Mouse (Mus musculus): ENCODE data around the gene Setmar. TPM values are rescaled to one million over a fixed set of nuclear protein-coding genes. Genes with fewer than 3 reads are reported as not detected.

The Setmar gene
- polyA plus RNA-seq, 1 experiment from 2014 or later: 5.5 TPM

- TF ChIP-seq CTCF (IDR thresholded peaks at IDR 0.05; ENCODE audit: low read depth) (no peak), EP300 (optimal IDR thresholded peaks at IDR 0.05) (no peak)
- no peaks in the 10 kb centered on the region for H3K9me3 ChIP-seq (ENCODE audit: control insufficient read depth, low read length)
- no peak overlapping the region for H3K4me3 ChIP-seq (ENCODE audit: low read depth, low read length)
- H3K4me1 ChIP-seq (replicated peaks; ENCODE audit: control insufficient read depth, insufficient read depth): no peaks in the 10 kb centered on the region
- no peak overlapping the region for H3K4me2 ChIP-seq (replicated peaks; ENCODE audit: low read depth)
- H3K9ac ChIP-seq (ENCODE audit: low read length): no peak overlapping the region
- H3K36me3 ChIP-seq (ENCODE audit: control insufficient read depth, insufficient read depth, low read length): no peaks in the 10 kb centered on the region
- ATAC-seq (ENCODE audit: low FRiP score, low TSS enrichment) (no peak), DNase-seq (ENCODE audit: low spot score) (no peak)
- no peak overlapping the region for H3K27ac ChIP-seq (replicated peaks)
- WGBS: 74% methylated on average over 3 of the region's 3 CpGs
- H3K27me3 ChIP-seq (ENCODE audit: control insufficient read depth, insufficient read depth, low read length): no peaks in the 10 kb centered on the region
Observed at GRCm38 (mm10) chr6:108098846-108099217, 34.0 kb downstream of the Setmar start.

GRCm38 (mm10) chr6:108101936-108102830 lies 37.3 kb downstream of the Setmar start:
- no peaks in the 10 kb centered on the region for H3K27me3 ChIP-seq (ENCODE audit: control insufficient read depth, insufficient read depth, low read length)
- no peak overlapping the region for H3K27ac ChIP-seq (replicated peaks)
- TF ChIP-seq CTCF (IDR thresholded peaks at IDR 0.05; ENCODE audit: low read depth): no peak
- no peak for TF ChIP-seq EP300 (optimal IDR thresholded peaks at IDR 0.05)
- H3K4me2 ChIP-seq (replicated peaks; ENCODE audit: low read depth): no peak overlapping the region
- ATAC-seq (ENCODE audit: low FRiP score, low TSS enrichment) (no peak), DNase-seq (ENCODE audit: low spot score) (no peak)
- 84% methylated on average over 10 of the region's 10 CpGs for WGBS
- H3K9me3 ChIP-seq (ENCODE audit: control insufficient read depth, low read length): no peaks in the 10 kb centered on the region
- H3K4me3 ChIP-seq (ENCODE audit: low read depth, low read length): no peak overlapping the region
- no peaks in the 10 kb centered on the region for H3K4me1 ChIP-seq (replicated peaks; ENCODE audit: control insufficient read depth, insufficient read depth)
- no peak overlapping the region for H3K9ac ChIP-seq (ENCODE audit: low read length)
- no peaks in the 10 kb centered on the region for H3K36me3 ChIP-seq (ENCODE audit: control insufficient read depth, insufficient read depth, low read length)

- H3K4me3 ChIP-seq (ENCODE audit: low read depth, low read length): no peak overlapping the region
- no peaks in the 10 kb centered on the region for H3K9me3 ChIP-seq (ENCODE audit: control insufficient read depth, low read length)
- H3K9ac ChIP-seq (ENCODE audit: low read length): no peak overlapping the region
- H3K27me3 ChIP-seq (ENCODE audit: control insufficient read depth, insufficient read depth, low read length): no peaks in the 10 kb centered on the region
- TF ChIP-seq CTCF (IDR thresholded peaks at IDR 0.05; ENCODE audit: low read depth) (no peak), EP300 (optimal IDR thresholded peaks at IDR 0.05) (no peak)
- H3K36me3 ChIP-seq (ENCODE audit: control insufficient read depth, insufficient read depth, low read length): no peaks in the 10 kb centered on the region
- H3K4me2 ChIP-seq (replicated peaks; ENCODE audit: low read depth): no peak overlapping the region
- DNase-seq (ENCODE audit: low spot score) (no peak), ATAC-seq (ENCODE audit: low FRiP score, low TSS enrichment) (no peak)
- H3K27ac ChIP-seq (replicated peaks): no peak overlapping the region
- H3K4me1 ChIP-seq (replicated peaks; ENCODE audit: control insufficient read depth, insufficient read depth): no peaks in the 10 kb centered on the region
Observed at GRCm38 (mm10) chr6:108107376-108107775, 42.5 kb downstream of the Setmar start.

- H3K9ac ChIP-seq (ENCODE audit: low read length): no peak overlapping the region
- TF ChIP-seq EP300 (optimal IDR thresholded peaks at IDR 0.05) (no peak), CTCF (IDR thresholded peaks at IDR 0.05; ENCODE audit: low read depth) (no peak)
- no peak overlapping the region for H3K4me3 ChIP-seq (ENCODE audit: low read depth, low read length)
- 58% methylated on average over 4 of the region's 4 CpGs for WGBS
- no peaks in the 10 kb centered on the region for H3K36me3 ChIP-seq (ENCODE audit: control insufficient read depth, insufficient read depth, low read length)
- ATAC-seq (ENCODE audit: low FRiP score, low TSS enrichment) (no peak), DNase-seq (ENCODE audit: low spot score) (no peak)
- H3K4me2 ChIP-seq (replicated peaks; ENCODE audit: low read depth): no peak overlapping the region
- H3K9me3 ChIP-seq (ENCODE audit: control insufficient read depth, low read length): no peaks in the 10 kb centered on the region
- no peaks in the 10 kb centered on the region for H3K27me3 ChIP-seq (ENCODE audit: control insufficient read depth, insufficient read depth, low read length)
- no peak overlapping the region for H3K27ac ChIP-seq (replicated peaks)
- no peaks in the 10 kb centered on the region for H3K4me1 ChIP-seq (replicated peaks; ENCODE audit: control insufficient read depth, insufficient read depth)
Observed at GRCm38 (mm10) chr6:108110336-108110735, 45.5 kb downstream of the Setmar start.

- Histone ChIP-seq H3K27me3 (ENCODE audit: control insufficient read depth, insufficient read depth, low read length) (no peaks in the 10 kb centered on the region), H3K4me1 (replicated peaks; ENCODE audit: control insufficient read depth, insufficient read depth) (no peaks in the 10 kb centered on the region), H3K36me3 (ENCODE audit: control insufficient read depth, insufficient read depth, low read length) (no peaks in the 10 kb centered on the region), H3K27ac (replicated peaks) (no peak overlapping the region), H3K9ac (ENCODE audit: low read length) (no peak overlapping the region), H3K4me3 (ENCODE audit: low read depth, low read length) (no peak overlapping the region), H3K4me2 (replicated peaks; ENCODE audit: low read depth) (no peak overlapping the region), H3K9me3 (ENCODE audit: control insufficient read depth, low read length) (no peaks in the 10 kb centered on the region)
- TF ChIP-seq CTCF (IDR thresholded peaks at IDR 0.05; ENCODE audit: low read depth) (no peak), EP300 (optimal IDR thresholded peaks at IDR 0.05) (no peak)
- DNase-seq (ENCODE audit: low spot score) (no peak), ATAC-seq (ENCODE audit: low FRiP score, low TSS enrichment) (no peak)
Observed at GRCm38 (mm10) chr6:108111693-108112092, 46.8 kb downstream of the Setmar start.

- Histone ChIP-seq H3K27ac (replicated peaks) (no peak overlapping the region), H3K27me3 (ENCODE audit: control insufficient read depth, insufficient read depth, low read length) (no peaks in the 10 kb centered on the region), H3K4me2 (replicated peaks; ENCODE audit: low read depth) (no peak overlapping the region), H3K36me3 (ENCODE audit: control insufficient read depth, insufficient read depth, low read length) (no peaks in the 10 kb centered on the region), H3K9me3 (ENCODE audit: control insufficient read depth, low read length) (no peaks in the 10 kb centered on the region), H3K9ac (ENCODE audit: low read length) (no peak overlapping the region), H3K4me3 (ENCODE audit: low read depth, low read length) (no peak overlapping the region), H3K4me1 (replicated peaks; ENCODE audit: control insufficient read depth, insufficient read depth) (no peaks in the 10 kb centered on the region)
- ATAC-seq (ENCODE audit: low FRiP score, low TSS enrichment): no peak
- DNase-seq (ENCODE audit: low spot score): no peak
- TF ChIP-seq CTCF (IDR thresholded peaks at IDR 0.05; ENCODE audit: low read depth) (no peak), EP300 (optimal IDR thresholded peaks at IDR 0.05) (no peak)
- 94% methylated on average over 1 of the region's 1 CpGs for WGBS
Observed at GRCm38 (mm10) chr6:108114971-108115370, 50.1 kb downstream of the Setmar start.

Measured in stomach, postnatal 0 days (tissue).